Mouse (Mus musculus) spleen, adult 10 weeks (tissue): ENCODE measurements around the gene Arrb2. TPM values are rescaled to one million over a fixed set of nuclear protein-coding genes. Genes with fewer than 3 reads are reported as not detected.

Source experiments
- polyA plus RNA-seq: library from polyadenylated mRNA; stranded (reverse); fragments of 350-450 nt; fragmentation: Illumina TruSeq; extraction: RNeasy Lipid Tissue Mini Kit (QIAGEN cat#74804); gene quantifications from one replicate; pipeline ENCODE4 v1.2.3, GENCODE M21; 2015; ENCODE audit warnings: low replicate concordance; ENCODE audit not compliant: insufficient read depth

Arrb2 gene
- polyA plus RNA-seq, result 94.8 TPM

DNA sequence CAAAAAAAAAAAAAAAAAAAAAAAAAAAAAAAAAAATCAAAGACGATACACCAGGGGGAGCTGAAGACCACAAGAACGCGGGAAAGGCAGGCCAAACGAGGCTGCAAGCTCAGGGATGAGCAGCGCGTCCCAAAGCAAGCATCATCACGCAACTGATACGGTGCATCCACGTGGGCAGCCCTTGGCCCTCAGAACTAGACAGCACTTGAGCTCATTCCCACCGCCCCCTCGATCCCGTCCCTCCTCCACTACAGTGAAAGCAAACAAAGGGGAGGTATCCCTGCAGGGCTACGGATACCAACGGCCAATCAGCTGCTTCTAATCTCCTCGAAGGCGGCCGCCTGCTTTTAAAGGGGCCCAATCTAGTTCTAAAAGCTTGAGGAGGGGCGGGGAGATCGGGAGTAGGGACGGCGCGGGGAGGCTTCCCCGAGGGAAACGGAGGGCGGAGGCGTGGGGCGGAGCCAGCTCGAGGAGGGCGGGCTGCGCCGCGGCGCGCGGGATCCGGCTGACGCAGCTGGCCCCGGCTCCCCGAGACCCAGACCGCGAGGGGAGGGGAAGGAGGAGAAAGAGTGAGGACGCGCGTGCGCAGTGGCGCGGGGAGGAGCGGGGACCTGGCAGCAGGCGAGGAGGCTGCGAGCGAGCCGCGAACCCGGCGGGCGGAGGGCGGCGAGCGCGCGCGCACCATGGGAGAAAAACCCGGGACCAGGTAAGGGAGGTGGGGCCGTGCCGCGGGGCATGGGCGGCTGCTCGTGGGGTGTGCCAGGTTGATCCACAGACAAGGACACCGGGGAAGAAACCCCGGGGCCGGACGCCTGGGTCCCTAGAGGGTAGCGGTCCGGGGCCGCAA is at the start of gene Arrb2:
Gene Arrb2 (plus strand): TSS at position 588 of the 847 bp plus-strand sequence.

DNA sequence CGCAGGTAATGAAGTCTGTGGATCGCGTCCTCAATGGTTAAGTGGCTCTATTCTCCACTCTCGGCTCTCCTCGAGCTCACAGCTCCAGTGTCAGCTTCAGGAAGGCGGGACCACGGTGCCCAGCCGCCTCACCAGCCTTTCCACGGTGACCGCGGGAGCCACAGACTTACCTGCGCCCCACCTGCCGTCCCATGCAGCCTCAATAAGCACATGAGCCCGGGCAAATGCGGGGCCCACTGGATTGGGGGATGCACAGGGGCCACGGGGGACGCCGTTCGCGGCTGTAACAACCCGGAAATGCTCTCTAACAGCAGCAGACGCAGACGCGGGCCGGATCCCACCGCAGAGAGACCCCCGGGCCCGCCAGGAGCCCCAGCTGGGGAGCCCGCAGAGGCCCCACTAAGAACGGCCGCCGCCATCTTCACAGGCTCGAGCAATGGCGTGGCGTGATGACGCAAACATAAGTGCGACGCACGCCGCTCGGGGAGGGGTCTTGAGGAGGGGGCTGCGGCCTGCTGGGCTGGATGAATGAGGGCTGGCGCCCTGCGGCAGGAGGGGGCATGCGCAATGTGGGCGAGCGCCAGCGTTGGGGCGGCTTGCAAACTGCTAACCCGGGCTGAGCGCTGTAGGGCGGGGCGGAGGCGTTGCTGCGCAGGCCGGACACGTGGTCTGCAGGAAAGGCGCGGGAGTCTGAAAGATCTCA is 22.7 kb upstream of the Arrb2 start, which contains the start of gene Pelp1:
Gene Pelp1 (minus strand): TSS at position 438 of the 703 bp plus-strand sequence.

DNA sequence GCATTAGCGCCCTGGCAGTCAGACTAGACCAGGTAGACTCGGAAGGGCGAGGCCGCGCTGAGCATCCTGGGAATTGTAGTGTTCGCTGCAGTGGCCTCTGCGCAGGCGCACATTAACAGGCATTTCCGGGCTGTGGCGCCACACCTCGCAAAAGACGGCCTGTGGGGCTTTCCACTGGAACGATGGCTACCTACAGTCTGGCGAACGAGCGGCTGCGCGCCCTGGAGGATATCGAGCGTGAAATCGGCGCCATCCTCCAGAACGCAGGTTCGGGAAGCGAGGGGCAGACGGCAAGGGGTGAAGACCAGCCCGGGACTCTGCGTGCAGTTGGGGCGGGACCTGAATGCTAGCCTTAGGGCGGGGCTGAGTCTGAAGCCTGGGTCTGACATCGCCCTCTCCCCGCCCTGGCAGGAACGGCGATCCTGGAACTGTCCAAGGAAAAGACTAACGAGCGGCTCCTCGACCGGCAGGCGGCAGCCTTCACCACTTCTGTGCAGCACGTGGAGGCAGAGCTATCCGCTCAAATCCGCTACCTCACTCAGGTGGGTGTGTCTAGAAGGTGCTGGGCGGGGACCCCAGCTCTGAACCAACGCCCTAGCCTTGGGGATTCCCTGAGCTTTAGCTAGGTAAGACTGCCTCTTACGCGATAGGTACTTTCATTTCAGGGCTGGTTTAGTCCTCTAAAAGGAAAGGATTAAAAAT is 19.5 kb downstream of the Arrb2 start, which contains the start of gene Med11:
Gene Med11 (plus strand): TSS at position 123 of the 702 bp plus-strand sequence.

DNA sequence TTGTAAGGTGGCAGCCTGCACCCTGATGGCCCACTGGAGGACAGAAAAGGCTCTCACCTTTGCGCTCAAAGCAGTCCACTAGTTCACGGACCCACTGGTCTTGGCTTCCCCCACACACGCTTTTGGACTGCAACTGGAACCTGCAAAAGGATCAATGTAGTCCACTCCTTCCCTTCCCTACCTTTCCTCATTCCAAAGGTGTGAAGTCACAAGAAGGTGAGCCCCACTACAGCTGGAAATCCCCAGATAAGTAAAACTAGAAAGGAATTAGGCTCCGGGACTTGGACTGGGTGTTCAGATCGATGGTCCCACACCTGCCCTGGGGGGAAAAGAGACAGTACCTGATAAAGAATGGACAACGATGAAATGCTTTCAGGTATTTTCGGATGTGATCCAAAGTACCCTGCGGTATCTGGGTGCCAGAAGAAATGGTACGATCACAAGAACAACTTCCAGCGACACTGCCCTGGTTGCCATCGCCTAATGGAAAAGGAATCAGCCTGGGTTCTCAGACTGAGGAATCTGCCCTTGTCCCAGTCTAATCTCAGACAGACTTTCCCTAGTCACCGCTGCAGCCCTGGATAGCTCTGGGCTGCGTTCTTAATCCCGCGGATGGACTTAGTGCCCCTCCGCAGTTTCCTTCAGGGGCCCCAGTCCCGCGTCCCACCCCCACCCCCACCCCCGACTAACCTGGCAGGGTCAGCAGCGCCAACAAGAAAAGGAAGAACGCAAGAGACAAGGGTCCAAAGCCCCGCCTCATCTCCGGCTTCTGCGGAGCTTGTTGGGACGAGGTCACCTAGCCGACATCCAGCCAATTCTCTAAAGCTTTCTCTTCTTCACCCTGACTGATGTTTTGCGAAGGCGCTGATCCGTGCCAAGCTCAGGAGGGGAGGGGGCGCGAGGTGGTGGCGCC is 26.5 kb downstream of the Arrb2 start, which contains the start of gene Zmynd15:
Gene Zmynd15 (plus strand): TSS at position 746 of the 913 bp plus-strand sequence.

DNA sequence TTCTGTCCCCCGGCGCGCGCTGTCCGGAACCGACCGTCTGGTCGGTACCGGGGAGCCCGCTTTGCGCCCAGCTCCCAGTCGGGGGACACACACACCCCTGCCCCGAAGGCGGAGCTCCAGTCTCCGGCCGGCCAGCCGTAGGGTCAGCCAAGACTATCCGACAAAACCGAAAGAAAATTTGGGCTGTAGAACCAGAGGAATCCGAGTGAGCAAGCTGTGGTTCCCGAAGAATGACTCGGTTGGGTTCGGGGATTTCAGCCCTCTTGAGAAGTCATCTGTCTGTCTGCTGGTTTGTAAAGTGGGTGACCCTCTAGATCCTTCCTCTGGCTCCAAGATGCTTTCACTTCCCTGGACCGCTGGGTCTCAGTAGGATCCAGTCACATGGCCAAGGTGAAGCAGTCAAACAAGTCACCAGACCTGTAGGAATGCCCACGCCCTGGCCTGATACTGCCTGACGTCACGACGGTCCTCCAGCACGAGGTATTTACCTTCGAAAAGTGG is 27.2 kb downstream of the Arrb2 start, which contains the start of gene Cxcl16:
Gene Cxcl16 (minus strand): TSS at position 384 of the 501 bp plus-strand sequence.

Other genes with a start within 250 kb of the Arrb2 start
- gene Slc16a11, start 219.9 kb upstream of the Arrb2 start, polyA plus RNA-seq, result not detected
- gene Slc16a13, start 211.6 kb upstream of the Arrb2 start, polyA plus RNA-seq, result 4.4 TPM
- 6.9 TPM for gene Bcl6b, start 202.8 kb upstream of the Arrb2 start, polyA plus RNA-seq
- gene 0610010K14Rik, start 194.7 kb upstream of the Arrb2 start, polyA plus RNA-seq, result 38.9 TPM
- 2.0 TPM for gene Gm21988, start 192.8 kb upstream of the Arrb2 start, polyA plus RNA-seq
- 43.9 TPM for gene Rnasek, start 192.8 kb upstream of the Arrb2 start, polyA plus RNA-seq
- 8.8 TPM for gene Alox12, start 177.3 kb upstream of the Arrb2 start, polyA plus RNA-seq
- gene Alox12e, start 110.0 kb upstream of the Arrb2 start, polyA plus RNA-seq, result not detected
- 0.58 TPM for gene Alox15, start 80.6 kb upstream of the Arrb2 start, polyA plus RNA-seq
- 11.0 TPM for gene Pelp1, start 22.6 kb upstream of the Arrb2 start, polyA plus RNA-seq
- 40.8 TPM for gene Med11, start 19.3 kb downstream of the Arrb2 start, polyA plus RNA-seq
- 4.9 TPM for gene Zmynd15, start 26.8 kb downstream of the Arrb2 start, polyA plus RNA-seq
- 36.3 TPM for gene Cxcl16, start 27.3 kb downstream of the Arrb2 start, polyA plus RNA-seq
- 2.2 TPM for gene Tm4sf5, start 72.6 kb downstream of the Arrb2 start, polyA plus RNA-seq
- gene Vmo1, start 82.0 kb downstream of the Arrb2 start, polyA plus RNA-seq, result not detected
- gene Gltpd2, start 86.6 kb downstream of the Arrb2 start, polyA plus RNA-seq, result not detected
- 92.2 TPM for gene Psmb6, start 92.7 kb downstream of the Arrb2 start, polyA plus RNA-seq
- gene Gm40193, start 100.3 kb downstream of the Arrb2 start, polyA plus RNA-seq, result not detected
- 8.9 TPM for gene Pld2, start 107.4 kb downstream of the Arrb2 start, polyA plus RNA-seq
- gene Mink1, start 130.2 kb downstream of the Arrb2 start, polyA plus RNA-seq, result 52.0 TPM
- gene 4930544D05Rik, start 183.2 kb downstream of the Arrb2 start, polyA plus RNA-seq, result not detected
- 0.47 TPM for gene Chrne, start 186.6 kb downstream of the Arrb2 start, polyA plus RNA-seq
- 3.7 TPM for gene Gp1ba, start 206.5 kb downstream of the Arrb2 start, polyA plus RNA-seq
- 203 TPM for gene Rnf167, start 214.6 kb downstream of the Arrb2 start, polyA plus RNA-seq
- 93.8 TPM for gene Slc25a11, start 214.8 kb downstream of the Arrb2 start, polyA plus RNA-seq
- gene Pfn1, start 222.0 kb downstream of the Arrb2 start, polyA plus RNA-seq, result 1,849 TPM
- 22.1 TPM for gene Eno3, start 224.6 kb downstream of the Arrb2 start, polyA plus RNA-seq
- gene Spag7, start 236.8 kb downstream of the Arrb2 start, polyA plus RNA-seq, result 38.6 TPM